Mouse (Mus musculus) liver, adult 2 months (tissue): ENCODE measurements around the gene Olfr657. TPM values are rescaled to one million over a fixed set of nuclear protein-coding genes. Genes with fewer than 3 reads are reported as not detected.

ENCODE experiments used
- DNase-seq: peaks from one replicate; pipeline ENCODE4 v3.0.0-alpha.2; 2011; ENCODE audit warnings: low read depth, low spot score; ENCODE audit errors: extremely low read depth
- H3K27ac ChIP-seq: fragments of 200-500 bp; replicated peaks from 2 replicates; pipeline ENCODE4 v1.5.1; 2012; ENCODE audit warnings: low read depth, mild to moderate bottlenecking, control low read depth, inconsistent platforms, low read length; ENCODE audit not compliant: insufficient read depth
- H3K27me3 ChIP-seq: fragments of 200-500 bp; 2 replicates; pipeline ENCODE4 v1.6.1; 2012; ENCODE audit warnings: mild to moderate bottlenecking, moderate library complexity, low read length, inconsistent platforms; ENCODE audit not compliant: control insufficient read depth, insufficient read depth
- H3K36me3 ChIP-seq: fragments of 200-500 bp; 2 replicates; pipeline ENCODE4 v1.6.1; 2012; ENCODE audit warnings: low read length, inconsistent platforms; ENCODE audit not compliant: control insufficient read depth, insufficient read depth
- H3K4me1 ChIP-seq: fragments of 200-500 bp; 2 replicates; pipeline ENCODE4 v1.6.1; 2011; ENCODE audit warnings: low read length; ENCODE audit not compliant: control insufficient read depth, insufficient read depth
- H3K4me3 ChIP-seq: fragments of 200-500 bp; 2 replicates; pipeline ENCODE4 v1.5.1; 2011; ENCODE audit warnings: low read depth, mild to moderate bottlenecking, control low read depth, low read length, moderate library complexity; ENCODE audit not compliant: insufficient read depth
- H3K79me2 ChIP-seq: fragments of 200-500 bp; 2 replicates; pipeline ENCODE4 v1.6.1; 2012; ENCODE audit warnings: inconsistent platforms, mild to moderate bottlenecking, low read length, moderate library complexity; ENCODE audit not compliant: control insufficient read depth, insufficient read depth
- H3K9ac ChIP-seq: fragments of 200-500 bp; 2 replicates; pipeline ENCODE4 v1.6.1; 2012; ENCODE audit warnings: low read depth, mild to moderate bottlenecking, control low read depth, inconsistent platforms, low read length
- CTCF ChIP-seq: fragments of 200-500 bp; IDR thresholded peaks from 2 replicates; pipeline ENCODE4 v1.5.1; 2011; ENCODE audit warnings: low read depth, low read length, control low read depth
- POLR2A ChIP-seq: fragments of 200-500 bp; IDR thresholded peaks from 2 replicates; pipeline ENCODE4 v1.6.1; 2011; ENCODE audit warnings: low read length, control low read depth; ENCODE audit not compliant: insufficient read depth; ENCODE audit errors: extremely low read depth
- WGBS: fragments of 180-500 bp; shearing (Covaris S2); methylation state at CpG from one replicate; pipeline ENCODE4 v1.1.7; 2018; 5-methylcytosine and 5-hydroxymethylcytosine counted together
- polyA plus RNA-seq: library from polyadenylated mRNA; depleted of rRNA; stranded (reverse); fragments of >200 nt; gene quantifications from 2 replicates; pipeline ENCODE4 v1.2.3, GENCODE M21; 2012; rRNA removed
- total RNA-seq: library from RNA; depleted of rRNA; stranded (reverse); fragments of >200 nt; gene quantifications from 2 replicates; pipeline ENCODE4 v1.2.3, GENCODE M21; 2014; rRNA removed

The Olfr657 gene
- total and polyA plus RNA-seq, 2 experiments = not detected

DNA sequence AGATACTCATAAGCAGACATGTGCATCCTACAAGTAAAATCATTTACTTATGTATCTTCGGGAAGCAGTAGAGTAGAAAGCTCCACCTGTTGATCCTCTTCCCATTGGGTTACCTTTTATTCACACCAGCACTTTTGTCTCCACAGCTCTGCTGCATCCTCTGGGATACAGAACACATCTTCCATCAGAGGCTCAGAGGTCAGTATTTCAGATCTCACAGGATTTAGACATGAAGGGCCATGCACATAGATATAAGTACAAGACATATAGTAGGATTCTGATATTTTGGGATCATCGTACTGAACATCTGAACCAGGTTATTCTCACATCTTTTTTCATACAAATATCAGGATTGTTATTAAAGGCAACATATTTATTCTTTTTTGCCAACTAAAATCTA is 61.6 kb downstream of the Olfr657 start, which contains the start of gene Olfr661:
TSS of gene Olfr661 (plus strand) at position 301 of the 400 bp plus-strand sequence.
- no peak for TF ChIP-seq CTCF
- no peak for TF ChIP-seq POLR2A
- 75% methylated on average over 2 of the region's 2 CpGs for whole genome bisulfite sequencing
- H3K79me2 ChIP-seq = no peaks in the 10 kb centered on the region

More for the DNA sequence above, 61.6 kb downstream of the Olfr657 start, which contains the start of gene Olfr661:
- Histone ChIP-seq H3K27me3 (no peaks in the 10 kb centered on the region), H3K36me3 (no peaks in the 10 kb centered on the region), H3K27ac (no peak within 1 kb of the TSS), H3K4me1 (no peaks in the 10 kb centered on the region), H3K9ac (no peak within 1 kb of the TSS), H3K4me3 (no peak within 1 kb of the TSS)
- DNase-seq = no peak

Other genes with a start within 250 kb of the Olfr657 start
- 0.54 and 1.3 TPM in 2 replicates for gene Trim30c, start 224.0 kb upstream of the Olfr657 start, total RNA-seq
- gene Trim30c, start 224.0 kb upstream of the Olfr657 start, polyA plus RNA-seq = 0.13 TPM in 1 of 2 replicates, not detected in the other
- gene Trim30a, start 159.6 kb upstream of the Olfr657 start, total RNA-seq = 8.1 and 9.4 TPM in 2 replicates
- 0.90 and 1.5 TPM in 2 replicates for gene Trim30a, start 159.6 kb upstream of the Olfr657 start, polyA plus RNA-seq
- 6.2 and 8.9 TPM in 2 replicates for gene Trim30d, start 116.9 kb upstream of the Olfr657 start, total RNA-seq
- gene Trim30d, start 116.9 kb upstream of the Olfr657 start, polyA plus RNA-seq = 0.42 and 1.2 TPM in 2 replicates
- not detected in 2 replicates for gene Olfr651, start 74.7 kb upstream of the Olfr657 start, total RNA-seq
- gene Olfr651, start 74.7 kb upstream of the Olfr657 start, polyA plus RNA-seq = not detected in 2 replicates
- not detected in 2 replicates for gene Olfr652, start 63.9 kb upstream of the Olfr657 start, total RNA-seq
- gene Olfr652, start 63.9 kb upstream of the Olfr657 start, polyA plus RNA-seq = not detected in 2 replicates
- gene Olfr653, start 47.5 kb upstream of the Olfr657 start, total RNA-seq = not detected in 2 replicates
- not detected in 2 replicates for gene Olfr653, start 47.5 kb upstream of the Olfr657 start, polyA plus RNA-seq
- not detected in 2 replicates for gene Olfr654, start 37.8 kb upstream of the Olfr657 start, total RNA-seq
- gene Olfr654, start 37.8 kb upstream of the Olfr657 start, polyA plus RNA-seq = not detected in 2 replicates
- not detected in 2 replicates for gene Olfr655, start 23.0 kb upstream of the Olfr657 start, total RNA-seq
- not detected in 2 replicates for gene Olfr655, start 23.0 kb upstream of the Olfr657 start, polyA plus RNA-seq
- not detected in 2 replicates for gene Olfr656, start 10.8 kb upstream of the Olfr657 start, total RNA-seq
- gene Olfr656, start 10.8 kb upstream of the Olfr657 start, polyA plus RNA-seq = not detected in 2 replicates
- gene Olfr658, start 22.5 kb downstream of the Olfr657 start, total RNA-seq = not detected in 2 replicates
- not detected in 2 replicates for gene Olfr658, start 22.5 kb downstream of the Olfr657 start, polyA plus RNA-seq
- not detected in 2 replicates for gene Olfr659, start 42.0 kb downstream of the Olfr657 start, total RNA-seq
- not detected in 2 replicates for gene Olfr659, start 42.0 kb downstream of the Olfr657 start, polyA plus RNA-seq
- not detected in 2 replicates for gene Olfr661, start 61.7 kb downstream of the Olfr657 start, total RNA-seq
- not detected in 2 replicates for gene Olfr661, start 61.7 kb downstream of the Olfr657 start, polyA plus RNA-seq
- gene Usp17le, start 152.7 kb downstream of the Olfr657 start, total RNA-seq = not detected in 2 replicates
- not detected in 2 replicates for gene Usp17le, start 152.7 kb downstream of the Olfr657 start, polyA plus RNA-seq
- not detected in 2 replicates for gene Usp17lb, start 217.8 kb downstream of the Olfr657 start, total RNA-seq
- not detected in 2 replicates for gene Usp17lb, start 217.8 kb downstream of the Olfr657 start, polyA plus RNA-seq
- gene Usp17la, start 232.2 kb downstream of the Olfr657 start, total RNA-seq = not detected in 2 replicates
- not detected in 2 replicates for gene Usp17la, start 232.2 kb downstream of the Olfr657 start, polyA plus RNA-seq